In the genomic region with DNA sequence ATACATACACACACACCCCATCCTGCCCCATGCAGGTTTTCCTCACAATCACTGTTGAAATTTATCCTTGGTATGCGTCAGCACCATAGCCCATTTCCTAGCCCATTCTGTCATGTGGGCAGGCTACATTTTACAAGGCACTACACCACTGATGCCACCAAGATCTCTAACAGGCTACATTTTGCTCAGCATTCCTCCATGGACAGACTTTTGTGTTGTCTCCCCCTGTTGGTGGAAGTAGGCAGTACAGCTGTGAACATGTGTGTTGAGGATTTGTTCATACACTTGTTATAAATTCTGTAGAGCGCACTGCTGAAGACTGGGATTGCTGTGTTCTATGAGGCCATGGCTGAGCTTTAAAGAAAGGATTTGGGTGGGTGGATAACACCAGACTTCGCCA, we compare ENCODE assay signal across 9 mouse cellular contexts. TPM values are rescaled to one million over a fixed set of nuclear protein-coding genes. Genes with fewer than 3 reads are reported as not detected.
DNase-seq lines count a peak whose midpoint lies in the region; ATAC-seq and TF ChIP-seq lines count a peak whose summit lies in the region.
"Had no signal": no experiment of that assay in that cellular context is flagged by ENCODE, and none has a peak within 500 bp of the region (broad histone marks: within the 10 kb centered on the region; RNA-seq: fewer than 3 reads in every experiment).

No protein-coding gene starts in this region.

- TF ChIP-seq CTCF in bone marrow, adult 2 months (IDR thresholded peaks at IDR 0.05; ENCODE audit: control insufficient read depth, insufficient read depth, low read length), result peak; percentile 52

- H3K4me1 ChIP-seq in heart, embryonic 12.5 days (replicated peaks), result peaks cover 11% of the 10 kb centered on the region
- no peaks in the 10 kb centered on the region for H3K4me1 ChIP-seq in bone marrow, adult 2 months (ENCODE audit: control insufficient read depth, insufficient read depth, low read length)
- H3K4me1 ChIP-seq in embryonic facial prominence, embryonic 14.5 days (ENCODE audit: control insufficient read depth, insufficient read depth, low read length), result no peaks in the 10 kb centered on the region
- no peaks in the 10 kb centered on the region for H3K4me1 ChIP-seq in midbrain, embryonic 16.5 days (ENCODE audit: control insufficient read depth, insufficient read depth, low read length)

- intact Hi-C loops in left cerebral cortex, postnatal 25 days (cut with DNase I), result no loop called here

- no peak for TF ChIP-seq POLR2A in bone marrow, adult 2 months (IDR thresholded peaks at IDR 0.05; ENCODE audit: borderline replicate concordance, control insufficient read depth, low read depth, low read length)

- H3K9me3 ChIP-seq in heart, embryonic 12.5 days (replicated peaks), result no peaks in the 10 kb centered on the region
- no peaks in the 10 kb centered on the region for H3K9me3 ChIP-seq in embryonic facial prominence, embryonic 14.5 days (ENCODE audit: control insufficient read depth, low read length)
- no peaks in the 10 kb centered on the region for H3K9me3 ChIP-seq in midbrain, embryonic 16.5 days (replicated peaks; ENCODE audit: control insufficient read depth, low read length, poor library complexity, severe bottlenecking)

- 67% methylated on average over 3 of the region's 3 CpGs for WGBS in heart, embryonic 12.5 days
- 61% methylated on average over 3 of the region's 3 CpGs for WGBS in bone marrow, adult 2 months
- WGBS in embryonic facial prominence, embryonic 14.5 days, result 76% methylated on average over 3 of the region's 3 CpGs
- WGBS in midbrain, embryonic 16.5 days, result 67% methylated on average over 3 of the region's 3 CpGs

- DNase-seq in heart, adult 8-10 months (ENCODE audit: low spot score), result peak; percentile 80
- peak; percentile 78 for DNase-seq in embryonic facial prominence, embryonic 14.5 days (ENCODE audit: low spot score)
- peak; percentile 90 for DNase-seq in hindlimb bud, embryonic 11.5 days (ENCODE audit: extremely low spot score, low read depth, low spot score)
- DNase-seq in left cerebral cortex, postnatal 25 days (ENCODE audit: low spot score in 2 of 2), result peak; percentile 86 to 94
- DNase-seq in spleen, postnatal 36 days (ENCODE audit: low spot score in 2 of 2), result peak; percentile 46 to 56

- no peak overlapping the region for H3K9ac ChIP-seq in heart, embryonic 12.5 days
- no peak overlapping the region for H3K9ac ChIP-seq in embryonic facial prominence, embryonic 14.5 days (ENCODE audit: low read depth, low read length)
- no peak overlapping the region for H3K9ac ChIP-seq in midbrain, embryonic 16.5 days (ENCODE audit: low read depth, low read length)

- no peak for ATAC-seq in heart, embryonic 12.5 days (ENCODE audit: insufficient number of reproducible peaks, low FRiP score)
- ATAC-seq in embryonic facial prominence, embryonic 14.5 days (ENCODE audit: low read depth), result 0 out of 2 replicates have a peak, but pooled peaks have one; percentile 17
- ATAC-seq in midbrain, embryonic 16.5 days, result peak; percentile 26; the same call in 1 of the 2 replicates

- peaks cover 64% of the 10 kb centered on the region for H3K36me3 ChIP-seq in heart, embryonic 12.5 days
- H3K36me3 ChIP-seq in embryonic facial prominence, embryonic 14.5 days (ENCODE audit: control insufficient read depth, insufficient read depth, low read length), result peaks cover 74% of the 10 kb centered on the region
- peaks cover 45% of the 10 kb centered on the region for H3K36me3 ChIP-seq in midbrain, embryonic 16.5 days (ENCODE audit: control insufficient read depth, insufficient read depth, low read length)

- no peaks in the 10 kb centered on the region for H3K27me3 ChIP-seq in heart, embryonic 12.5 days (replicated peaks)
- H3K27me3 ChIP-seq in embryonic facial prominence, embryonic 14.5 days (replicated peaks; ENCODE audit: control insufficient read depth, insufficient read depth, low read length), result no peaks in the 10 kb centered on the region
- H3K27me3 ChIP-seq in midbrain, embryonic 16.5 days (ENCODE audit: control insufficient read depth, insufficient read depth, low read depth, low read length), result no peaks in the 10 kb centered on the region

- no peak overlapping the region for H3K4me2 ChIP-seq in heart, embryonic 12.5 days
- H3K4me2 ChIP-seq in embryonic facial prominence, embryonic 14.5 days (ENCODE audit: low read depth, low read length), result no peak overlapping the region
- H3K4me2 ChIP-seq in midbrain, embryonic 16.5 days (ENCODE audit: low read length), result no peak overlapping the region

- H3K4me3 ChIP-seq in heart, embryonic 12.5 days, result no peak overlapping the region
- no peak overlapping the region for H3K4me3 ChIP-seq in bone marrow, adult 2 months (replicated peaks; ENCODE audit: control insufficient read depth, low read depth, low read length)
- no peak overlapping the region for H3K4me3 ChIP-seq in embryonic facial prominence, embryonic 14.5 days (ENCODE audit: low read depth, low read length)
- H3K4me3 ChIP-seq in midbrain, embryonic 16.5 days (ENCODE audit: low read depth, low read length), result no peak overlapping the region

- no peak overlapping the region for H3K27ac ChIP-seq in heart, embryonic 12.5 days (ENCODE audit: poor library complexity, severe bottlenecking)
- H3K27ac ChIP-seq in bone marrow, adult 2 months (ENCODE audit: control insufficient read depth, insufficient read depth, low read depth, low read length, poor library complexity), result no peak overlapping the region
- no peak overlapping the region for H3K27ac ChIP-seq in embryonic facial prominence, embryonic 14.5 days (replicated peaks; ENCODE audit: low read depth, low read length)
- H3K27ac ChIP-seq in midbrain, embryonic 16.5 days (ENCODE audit: low read length), result no peak overlapping the region
- H3K27ac ChIP-seq: macrophage had no signal

RNA-seq across cellular contexts. Expression of a gene that starts 21.7 kb away (rescaled TPM):
- total RNA-seq in heart, adult 8-10 months (2022), result 10 to 100 TPM; 10.8 to 17.6 (median 14.2) TPM
- 11.2 and 11.4 TPM in 2 replicates for polyA plus RNA-seq in heart, embryonic 12.5 days (2016; fragmentation: Nextera tagmentation; extraction: Ambion mirVana)
- polyA plus RNA-seq in bone marrow, adult 2 months (2011; ENCODE audit: insufficient read depth, insufficient read length, low replicate concordance, missing spikeins), result 6.5 and 8.8 TPM in 2 replicates
- polyA plus RNA-seq in embryonic facial prominence, embryonic 14.5 days (2014; fragmentation: Nextera tagmentation; extraction: Ambion mirVana), result 25.1 and 31.7 TPM in 2 replicates
- total RNA-seq in left cerebral cortex, postnatal 25 days (2021), result 100 to 1,000 TPM; 415 to 434 TPM
- 54.8 and 59.8 TPM in 2 replicates for polyA plus RNA-seq in midbrain, embryonic 16.5 days (2015; fragmentation: Nextera tagmentation; extraction: Ambion mirVana)

RNA-seq across cellular contexts. Expression of a gene that starts 33.4 kb away (rescaled TPM):
- total RNA-seq in heart, adult 8-10 months (2022), result 1 to 10 TPM; 1.3 to 2.5 (median 1.9) TPM
- 0.34 and 0.40 TPM in 2 replicates for polyA plus RNA-seq in heart, embryonic 12.5 days (2016; fragmentation: Nextera tagmentation; extraction: Ambion mirVana)
- polyA plus RNA-seq in bone marrow, adult 2 months (2011; ENCODE audit: insufficient read depth, insufficient read length, low replicate concordance, missing spikeins), result not detected in 2 replicates
- 0.48 and 0.82 TPM in 2 replicates for polyA plus RNA-seq in embryonic facial prominence, embryonic 14.5 days (2014; fragmentation: Nextera tagmentation; extraction: Ambion mirVana)
- under 1 TPM; 0.32 to 0.41 TPM for total RNA-seq in left cerebral cortex, postnatal 25 days (2021)
- 0.58 and 0.69 TPM in 2 replicates for polyA plus RNA-seq in midbrain, embryonic 16.5 days (2015; fragmentation: Nextera tagmentation; extraction: Ambion mirVana)

RNA-seq across cellular contexts. Expression of a gene that starts 33.7 kb away (rescaled TPM):
- 1 to 10 TPM in 3 of 4 experiments, under 1 TPM in 1; 0.81 to 2.4 (median 1.7) TPM for total RNA-seq in heart, adult 8-10 months (2022)
- 55.0 and 58.3 TPM in 2 replicates for polyA plus RNA-seq in heart, embryonic 12.5 days (2016; fragmentation: Nextera tagmentation; extraction: Ambion mirVana)
- 48.8 and 55.7 TPM in 2 replicates for polyA plus RNA-seq in bone marrow, adult 2 months (2011; ENCODE audit: insufficient read depth, insufficient read length, low replicate concordance, missing spikeins)
- 63.9 and 68.8 TPM in 2 replicates for polyA plus RNA-seq in embryonic facial prominence, embryonic 14.5 days (2014; fragmentation: Nextera tagmentation; extraction: Ambion mirVana)
- under 1 TPM; 0.60 to 0.73 TPM for total RNA-seq in left cerebral cortex, postnatal 25 days (2021)
- 6.1 and 6.7 TPM in 2 replicates for polyA plus RNA-seq in midbrain, embryonic 16.5 days (2015; fragmentation: Nextera tagmentation; extraction: Ambion mirVana)

RNA-seq across cellular contexts. Expression of a gene that starts 51.2 kb away (rescaled TPM):
- 100 to 1,000 TPM; 314 to 382 (median 360) TPM for total RNA-seq in heart, adult 8-10 months (2022)
- polyA plus RNA-seq in heart, embryonic 12.5 days (2016; fragmentation: Nextera tagmentation; extraction: Ambion mirVana), result 216 and 234 TPM in 2 replicates
- polyA plus RNA-seq in bone marrow, adult 2 months (2011; ENCODE audit: insufficient read depth, insufficient read length, low replicate concordance, missing spikeins), result 14.8 and 18.2 TPM in 2 replicates
- polyA plus RNA-seq in embryonic facial prominence, embryonic 14.5 days (2014; fragmentation: Nextera tagmentation; extraction: Ambion mirVana), result 208 and 247 TPM in 2 replicates
- 100 to 1,000 TPM; 250 to 258 TPM for total RNA-seq in left cerebral cortex, postnatal 25 days (2021)
- polyA plus RNA-seq in midbrain, embryonic 16.5 days (2015; fragmentation: Nextera tagmentation; extraction: Ambion mirVana), result 225 and 231 TPM in 2 replicates
